Mouse (Mus musculus) c-Kit-positive CD71-negative TER-119-negative erythroid progenitor cells, embryonic 14.5 days (primary cell): ENCODE measurements around the gene Gbp2b.
"Not testable (repeated sequence)": the region's sequence is repeated elsewhere in the genome, so short reads cannot be mapped to it uniquely, and the experiment has no call there.

Experiments
- DNase-seq: peaks from one replicate; pipeline ENCODE4 v3.0.0-alpha.2; 2013; ENCODE audit warnings: low read depth

The Gbp2b gene

DNA sequence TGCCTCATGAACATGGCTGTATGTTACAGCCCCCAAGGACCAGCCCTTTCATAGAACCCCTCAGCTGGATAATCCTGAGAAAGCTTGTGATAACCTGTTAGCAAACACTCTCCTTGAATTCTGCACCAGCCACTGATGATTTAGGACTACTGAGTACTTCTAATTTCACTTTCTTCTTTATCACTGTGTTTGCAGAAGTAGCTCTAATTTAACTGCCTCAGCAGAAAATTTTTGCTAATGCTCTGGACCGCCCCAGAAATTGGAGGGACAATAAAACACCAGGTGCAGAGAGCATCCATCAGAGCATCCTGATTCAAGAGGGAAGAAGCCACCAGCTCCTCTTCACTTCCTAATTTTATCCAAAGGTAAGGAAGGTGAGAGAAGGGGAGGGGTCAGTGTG, at the start of gene Gbp2b:
Gene Gbp2b (plus strand): TSS at position 301 of the 400 bp plus-strand sequence.
- DNase-seq: no peak

- DNase-seq: no peak
These were observed 48.0 kb upstream of the Gbp2b start for GRCm38 (mm10) chr3:142546690-142547089.

GRCm38 (mm10) chr3:142550052-142550676, 44.5 kb upstream of the Gbp2b start:
- DNase-seq: no peak

DNA sequence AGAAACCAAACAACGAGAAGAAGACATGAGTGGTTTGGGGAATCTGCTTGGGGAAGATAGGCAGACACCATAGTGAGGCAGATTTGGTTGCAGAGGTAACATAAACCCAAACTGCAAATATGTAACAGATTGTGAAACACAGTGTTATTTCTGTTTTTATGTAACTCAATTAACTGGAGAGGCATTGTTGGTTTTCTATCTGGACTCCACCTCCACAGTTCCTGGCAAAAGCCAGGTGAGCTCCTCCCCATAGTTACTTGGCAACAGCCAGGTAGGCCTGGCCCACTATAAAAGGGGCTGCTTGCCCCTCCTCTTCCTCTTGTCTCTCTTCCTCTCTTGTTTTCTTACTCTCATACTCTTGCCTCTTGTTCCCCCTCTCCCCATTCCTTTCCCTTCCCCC, 40.0 kb upstream of the Gbp2b start:
- DNase-seq: no peak

GRCm38 (mm10) chr3:142555623-142556022, 39.0 kb upstream of the Gbp2b start:
- no peak for DNase-seq

- no peak for DNase-seq
These were observed 34.9 kb upstream of the Gbp2b start, which contains the start of gene Gbp3 for GRCm38 (mm10) chr3:142559632-142560228. Gene Gbp3 (plus strand): TSS chr3:142560026.

GRCm38 (mm10) chr3:142560296-142560948, 34.2 kb upstream of the Gbp2b start:
- peak; percentile 86 for DNase-seq

GRCm38 (mm10) chr3:142561045-142561646, 33.5 kb upstream of the Gbp2b start:
- no peak for DNase-seq

DNA sequence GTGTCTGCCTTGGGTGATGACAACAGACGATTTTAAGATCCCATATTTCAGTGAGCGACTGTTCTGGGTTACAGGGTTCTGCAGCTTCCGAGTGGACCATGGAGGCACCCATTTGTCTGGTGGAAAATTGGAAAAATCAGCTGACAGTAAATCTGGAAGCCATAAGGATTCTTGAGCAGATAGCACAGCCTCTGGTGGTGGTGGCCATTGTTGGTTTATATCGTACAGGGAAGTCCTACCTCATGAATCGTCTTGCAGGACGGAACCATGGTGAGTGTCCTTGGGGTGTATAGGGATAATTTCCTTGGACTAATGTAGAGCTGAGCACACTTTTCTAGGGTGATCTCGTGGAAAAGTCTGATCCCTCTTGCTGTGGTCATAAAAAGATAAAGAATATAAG, 33.0 kb upstream of the Gbp2b start:
- no peak for DNase-seq

DNA sequence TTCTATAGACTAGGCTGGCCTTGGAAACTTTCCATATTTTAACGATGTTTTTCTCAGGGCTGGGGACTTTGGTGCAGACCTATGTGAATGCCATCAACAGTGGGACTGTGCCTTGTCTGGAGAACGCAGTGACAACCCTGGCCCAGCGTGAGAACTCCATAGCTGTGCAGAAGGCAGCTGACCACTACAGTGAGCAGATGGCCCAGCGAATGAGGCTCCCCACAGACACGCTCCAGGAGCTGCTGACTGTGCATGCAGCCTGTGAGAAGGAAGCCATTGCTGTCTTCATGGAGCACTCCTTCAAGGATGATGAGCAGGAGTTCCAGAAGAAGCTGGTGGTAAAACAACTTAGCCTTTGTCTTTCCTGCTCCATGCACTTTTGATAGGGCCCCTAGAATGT, 27.2 kb upstream of the Gbp2b start:
- not testable (repeated sequence) for DNase-seq

DNA sequence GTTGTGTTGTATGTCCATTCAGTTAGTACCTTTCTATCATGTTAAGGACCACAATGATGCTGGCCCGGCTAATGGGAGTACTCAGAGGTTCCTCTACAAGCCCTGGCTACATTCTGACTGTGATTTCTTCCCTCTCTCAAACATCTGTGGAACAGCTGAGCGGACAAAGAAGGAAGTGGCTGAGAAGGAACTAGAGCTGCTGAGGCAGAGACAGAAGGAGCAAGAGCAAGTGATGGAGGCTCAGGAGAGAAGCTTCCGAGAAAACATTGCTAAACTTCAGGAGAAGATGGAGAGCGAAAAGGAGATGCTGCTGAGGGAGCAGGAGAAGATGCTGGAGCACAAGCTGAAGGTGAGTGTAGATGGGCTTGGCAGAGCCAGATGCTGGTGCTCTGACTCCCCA, 23.9 kb upstream of the Gbp2b start:
- DNase-seq: no peak

- no peak for DNase-seq
These were observed 17.5 kb upstream of the Gbp2b start for GRCm38 (mm10) chr3:142577108-142577507.

- no peak for DNase-seq
These were observed 16.3 kb upstream of the Gbp2b start for GRCm38 (mm10) chr3:142578342-142578741.

DNA sequence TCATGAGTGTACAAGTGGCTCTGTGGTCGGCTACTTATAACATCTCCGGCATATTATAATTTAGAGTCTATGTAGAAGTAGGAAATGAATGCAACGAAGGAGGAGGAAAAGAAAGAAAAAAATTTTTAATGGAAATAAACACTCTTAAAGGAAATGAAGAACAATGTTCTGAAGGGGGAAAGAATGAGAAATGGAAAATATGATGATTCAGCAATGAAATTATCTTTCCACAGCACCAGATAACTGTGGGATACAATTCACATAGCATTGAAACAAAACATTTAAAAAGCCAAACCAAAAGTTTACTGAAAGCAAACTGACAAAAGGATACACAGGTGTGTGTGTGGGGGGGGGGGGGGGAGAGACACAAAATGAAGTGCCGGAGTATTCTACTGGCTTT, 11.6 kb upstream of the Gbp2b start:
- DNase-seq: no peak

DNA sequence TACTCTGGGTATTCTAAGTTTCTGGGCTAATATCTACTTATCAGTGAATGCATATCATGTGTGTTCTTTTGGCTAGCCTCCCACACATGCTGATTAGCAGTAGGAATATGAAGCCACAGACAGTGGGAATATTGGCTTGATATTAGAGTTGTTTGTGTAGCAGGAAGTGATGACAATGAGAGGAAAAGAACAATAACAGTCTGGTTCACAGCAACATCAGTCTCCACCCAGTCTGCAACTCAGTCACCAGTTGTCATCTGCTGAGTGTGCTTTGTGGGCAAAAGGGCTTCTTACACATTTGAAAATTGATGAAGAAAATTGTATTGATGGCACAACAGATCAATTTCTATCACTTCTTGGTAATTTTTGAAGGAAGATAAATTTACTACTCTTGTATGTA, 7.3 kb upstream of the Gbp2b start:
- DNase-seq: no peak

GRCm38 (mm10) chr3:142588888-142589287, 5.8 kb upstream of the Gbp2b start:
- DNase-seq: no peak

DNA sequence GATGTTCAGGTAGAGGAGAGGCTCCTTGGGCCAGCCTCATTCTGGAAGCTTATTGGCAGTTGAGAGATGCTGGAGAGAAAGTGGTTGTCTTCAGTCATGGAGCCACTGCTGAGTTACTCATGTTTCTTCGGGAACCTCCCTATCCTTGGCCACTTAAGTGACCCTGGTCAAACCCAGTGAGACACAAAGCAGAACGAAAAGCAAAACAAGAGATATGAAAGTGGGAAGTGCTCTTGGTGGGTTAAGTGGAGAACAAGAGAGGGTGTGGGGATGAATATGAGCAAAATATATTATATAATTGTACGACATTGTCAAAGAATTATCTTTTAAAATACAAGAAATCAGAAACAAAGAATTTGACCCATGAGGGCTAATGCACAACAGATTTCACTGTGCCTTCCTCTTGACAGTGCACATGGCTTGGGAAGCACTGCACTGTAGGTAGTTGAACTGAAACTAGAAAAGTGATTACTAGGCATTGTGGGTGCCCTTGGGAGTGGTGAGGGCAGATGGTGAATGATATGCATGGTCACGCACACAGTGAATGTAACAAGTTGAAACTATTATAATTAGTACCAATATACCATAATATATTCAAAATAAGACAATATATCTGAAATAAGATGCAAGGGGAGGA, 4.1 kb upstream of the Gbp2b start:
- DNase-seq: peak; percentile 6

- no peak for DNase-seq
These were observed 3.3 kb downstream of the Gbp2b start for GRCm38 (mm10) chr3:142597923-142598322.

DNA sequence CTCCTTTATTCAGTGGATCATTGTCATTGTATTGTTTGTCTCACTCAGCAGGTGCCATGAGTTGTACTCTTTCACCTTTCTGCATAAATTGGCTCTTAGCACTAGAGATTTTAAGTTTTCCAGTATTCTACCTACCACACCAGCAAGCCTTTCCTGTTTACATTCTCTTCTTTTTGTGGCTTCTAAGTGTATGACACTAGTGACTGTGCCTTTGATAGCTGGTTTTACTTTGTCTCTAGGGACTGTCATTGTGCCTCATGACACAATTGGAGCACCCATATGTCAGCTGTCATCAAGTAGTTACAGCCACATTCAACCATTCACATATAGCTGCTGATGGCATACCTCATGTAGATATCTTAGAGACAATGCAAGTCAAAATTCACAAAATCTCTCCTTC, 7.0 kb downstream of the Gbp2b start:
- no peak for DNase-seq

DNA sequence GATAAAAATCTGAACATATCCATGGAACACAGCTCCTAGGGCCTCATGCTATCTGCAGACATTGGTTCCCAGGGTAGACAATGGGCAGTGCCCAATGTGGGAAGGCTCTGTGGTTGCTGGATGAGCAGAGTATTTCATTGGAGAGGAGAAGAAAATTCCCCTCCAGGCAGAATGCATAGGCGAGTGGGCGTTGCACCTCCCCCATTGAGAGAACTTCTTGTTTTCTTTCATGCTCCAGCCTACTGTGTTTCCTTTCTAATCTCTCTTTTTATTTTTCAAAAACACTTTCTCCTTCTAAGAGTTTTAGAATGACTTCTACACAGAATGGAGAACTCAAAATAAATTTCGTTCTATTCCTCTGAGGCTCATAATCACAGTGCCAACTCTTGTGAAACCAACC, 24.0 kb downstream of the Gbp2b start:
- no peak for DNase-seq

GRCm38 (mm10) chr3:142619606-142620005, 25.0 kb downstream of the Gbp2b start:
- DNase-seq: no peak

GRCm38 (mm10) chr3:142620111-142620955, 25.7 kb downstream of the Gbp2b start, which contains the start of gene Gbp2:
Gene Gbp2 (plus strand): TSS chr3:142620602.
- peak; percentile 14 for DNase-seq
